Mouse (Mus musculus) megakaryocyte, embryonic 14.5 days (primary cell): ENCODE data around the gene Tbkbp1.

Experiments used
- FLI1 ChIP-seq: IDR thresholded peaks from 2 replicates; pipeline ENCODE4 v1.6.1; 2012; ENCODE audit warnings: low read length, inconsistent platforms, mixed read lengths
- GATA1 ChIP-seq: IDR thresholded peaks from 3 replicates; pipeline ENCODE4 v1.6.1; 2012; ENCODE audit warnings: mixed read lengths, low read length, inconsistent platforms, borderline replicate concordance

DNA sequence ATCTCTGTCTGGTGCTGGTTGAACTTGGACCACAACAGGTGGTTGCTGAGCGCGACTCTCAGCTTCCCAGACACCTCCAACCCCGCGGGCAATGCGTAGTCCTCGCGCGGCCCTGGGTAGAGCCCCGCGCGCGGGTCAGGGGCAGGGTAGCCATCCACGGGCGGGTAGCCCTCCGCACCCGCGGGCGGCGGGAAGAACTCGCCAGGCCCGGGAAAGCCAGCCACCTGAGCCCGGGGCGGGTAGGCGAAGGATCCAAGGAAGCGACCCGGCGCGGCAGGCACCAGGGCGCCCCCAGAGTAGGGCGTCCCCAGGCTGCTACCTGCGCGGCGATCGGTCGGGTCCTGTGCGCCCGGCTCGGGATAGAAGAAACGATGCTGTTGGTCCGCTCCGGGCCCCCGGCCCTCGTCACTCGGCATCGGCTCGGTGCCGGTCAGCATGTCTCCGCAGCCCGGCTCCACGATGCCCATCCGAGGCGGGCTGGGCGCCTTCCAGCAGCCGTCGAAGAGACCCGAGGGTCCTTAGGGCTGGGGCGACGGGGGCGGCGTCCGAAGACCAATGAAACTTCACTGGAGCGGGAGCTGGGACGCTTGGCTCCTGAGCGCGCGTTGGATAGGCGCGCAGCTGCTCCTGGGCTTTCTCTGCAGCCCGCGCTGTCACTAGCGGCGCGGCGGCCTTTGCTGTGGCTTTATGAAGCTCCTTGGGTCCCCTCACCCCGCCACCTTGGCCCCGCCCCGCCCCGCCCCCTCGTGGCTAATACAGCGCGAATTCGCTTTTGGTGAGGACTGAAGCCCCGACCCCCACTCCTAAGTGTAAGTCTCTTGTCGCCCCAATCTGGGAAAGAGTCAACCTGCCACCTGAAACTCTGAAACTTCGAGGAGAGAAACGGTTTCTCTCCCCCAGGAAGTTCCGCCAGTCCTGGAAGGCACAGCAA lies 36.4 kb downstream of the Tbkbp1 start, which contains the start of gene Tbx21:
- no peak for TF ChIP-seq GATA1
- no peak for TF ChIP-seq FLI1
